Mouse (Mus musculus) limb, embryonic 10.5 days (tissue): ENCODE results near the gene Tmc1. TPM values are rescaled to one million over a fixed set of nuclear protein-coding genes. Genes with fewer than 3 reads are reported as not detected.

Source experiments
- DNase-seq: peaks from one replicate; pipeline ENCODE4 v3.0.0-alpha.2; 2017; ENCODE audit warnings: low spot score
- H3K27ac ChIP-seq: fragments of 300-500 bp; sonication (generic); 2 replicates; pipeline ENCODE4 v1.5.1; 2016; ENCODE audit warnings: mild to moderate bottlenecking
- H3K27me3 ChIP-seq: fragments of 300-500 bp; sonication (generic); 2 replicates; pipeline ENCODE4 v1.6.1; 2016; ENCODE audit warnings: low read depth, mild to moderate bottlenecking; ENCODE audit not compliant: poor library complexity, severe bottlenecking
- H3K36me3 ChIP-seq: fragments of 300-500 bp; sonication (generic); 2 replicates; pipeline ENCODE4 v1.6.1; 2016; ENCODE audit warnings: mild to moderate bottlenecking, moderate library complexity
- H3K4me1 ChIP-seq: fragments of 300-500 bp; sonication (generic); 2 replicates; pipeline ENCODE4 v1.6.1; 2016
- H3K4me3 ChIP-seq: fragments of 300-500 bp; sonication (generic); 2 replicates; pipeline ENCODE4 v1.5.1; 2016; ENCODE audit warnings: mild to moderate bottlenecking, moderate library complexity
- H3K9me3 ChIP-seq: fragments of 300-500 bp; sonication (generic); replicated peaks from 2 replicates; pipeline ENCODE4 v1.6.1; 2016; ENCODE audit warnings: mild to moderate bottlenecking
- WGBS: fragments of 180-500 bp; shearing (Covaris S2); methylation state at CpG from one replicate; pipeline ENCODE4 v1.1.7; 2016; 5-methylcytosine and 5-hydroxymethylcytosine counted together
- polyA plus RNA-seq: library from polyadenylated mRNA; unstranded; fragments of >200 nt; fragmentation: Nextera tagmentation; extraction: Ambion mirVana; gene quantifications from 2 replicates; pipeline ENCODE4 v1.2.1, GENCODE M21; 2016

Tmc1 gene
- polyA plus RNA-seq, 1 experiment from 2014 or later = not detected

DNA sequence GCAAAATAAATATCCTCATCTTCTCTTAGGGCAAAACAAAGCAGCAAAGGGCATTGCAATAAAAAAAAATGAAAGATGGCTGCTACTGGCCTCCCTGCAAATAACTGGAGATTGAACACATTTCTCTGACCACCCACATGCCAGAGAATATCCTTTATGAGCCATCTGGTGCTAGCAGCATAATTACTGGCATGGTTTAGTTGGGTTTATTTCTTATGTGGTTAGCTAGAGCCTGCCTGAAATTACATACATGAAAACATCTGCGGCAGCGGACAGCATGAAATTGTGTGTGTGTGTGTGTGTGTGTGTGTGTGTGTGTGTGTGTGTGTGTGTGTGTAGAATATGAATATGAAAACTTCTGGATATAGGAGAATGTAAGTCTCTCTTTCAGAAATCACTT, 161.2 kb downstream of the Tmc1 start:
- Histone ChIP-seq H3K36me3 (no peaks in the 10 kb centered on the region), H3K9me3 (no peaks in the 10 kb centered on the region), H3K27me3 (no peaks in the 10 kb centered on the region), H3K4me3 (no peak overlapping the region), H3K4me1 (no peaks in the 10 kb centered on the region), H3K27ac (no peak overlapping the region)
- 98% methylated on average over 2 of the region's 2 CpGs for WGBS
- no peak for DNase-seq

DNA sequence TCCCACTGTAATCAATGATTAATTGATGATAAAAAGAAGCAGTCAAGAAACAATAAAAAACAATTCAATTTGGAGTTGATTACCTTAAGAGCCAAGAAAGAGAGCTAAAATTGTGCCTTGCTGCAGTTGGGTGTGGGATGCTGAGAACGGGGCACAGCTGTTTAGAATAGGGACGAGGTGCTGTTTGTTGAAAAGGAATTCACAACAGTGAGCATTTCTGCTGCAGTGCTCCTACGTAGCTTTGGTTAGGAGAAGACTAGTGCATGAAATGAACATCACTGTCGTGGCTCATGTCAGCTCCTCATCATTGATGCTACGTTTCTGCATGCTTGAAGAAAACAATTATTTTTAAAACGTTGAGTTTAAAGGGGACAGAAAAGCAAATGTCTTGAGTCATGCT, 166.7 kb downstream of the Tmc1 start:
- DNase-seq = no peak

DNA sequence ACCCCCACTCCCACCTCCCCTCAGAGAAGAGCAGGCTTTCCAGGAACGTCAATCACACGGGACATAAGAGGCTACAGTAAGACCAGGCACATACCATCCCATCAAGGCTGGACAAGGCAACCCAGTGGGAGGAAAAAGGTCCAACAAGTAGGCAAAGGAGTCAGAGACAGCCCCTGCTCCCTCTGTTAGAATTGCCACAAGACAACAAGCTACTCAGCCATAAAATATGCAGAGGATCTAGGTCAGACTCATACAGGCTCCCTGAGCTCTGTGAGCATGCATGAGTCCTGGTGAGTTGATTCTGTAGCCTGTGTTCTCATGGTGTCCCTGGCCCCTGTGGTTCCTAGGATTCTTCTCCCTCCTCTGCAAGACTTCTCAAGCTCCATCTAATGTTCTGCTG, 178.3 kb downstream of the Tmc1 start:
- Histone ChIP-seq H3K4me3 (no peak overlapping the region), H3K36me3 (no peaks in the 10 kb centered on the region), H3K27ac (no peak overlapping the region), H3K9me3 (no peaks in the 10 kb centered on the region), H3K4me1 (no peaks in the 10 kb centered on the region), H3K27me3 (no peaks in the 10 kb centered on the region)
- no peak for DNase-seq
- 75% methylated on average over 2 of the region's 2 CpGs for WGBS

More for the DNA sequence above, 166.7 kb downstream of the Tmc1 start:
- Histone ChIP-seq H3K27ac (no peak overlapping the region), H3K36me3 (no peaks in the 10 kb centered on the region), H3K9me3 (no peaks in the 10 kb centered on the region), H3K4me3 (no peak overlapping the region), H3K27me3 (no peaks in the 10 kb centered on the region), H3K4me1 (no peaks in the 10 kb centered on the region)
- WGBS = 82% methylated on average over 6 of the region's 6 CpGs

DNA sequence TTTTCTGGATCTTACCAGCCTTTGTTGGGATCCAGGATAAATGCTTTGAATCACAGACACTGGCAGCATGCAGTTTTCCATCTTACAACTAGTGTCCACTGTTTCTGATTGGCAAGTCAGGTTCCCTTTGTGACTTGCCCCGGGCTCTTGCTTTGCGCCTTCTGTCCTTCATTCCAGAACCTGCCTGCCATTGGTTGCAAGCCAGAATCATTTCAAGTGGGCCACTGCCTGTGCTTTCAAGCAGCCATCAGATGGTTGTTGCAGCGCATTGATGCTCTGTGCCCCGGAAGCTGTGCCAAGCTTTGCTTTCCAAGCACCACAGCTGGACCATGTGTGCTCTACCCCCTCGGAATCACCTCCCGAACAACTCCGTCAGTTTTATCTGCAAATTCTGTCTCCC, 180.1 kb downstream of the Tmc1 start:
- WGBS = 94% methylated on average over 7 of the region's 7 CpGs
- H3K4me1 ChIP-seq = no peaks in the 10 kb centered on the region
- DNase-seq = no peak
- no peak overlapping the region for H3K27ac ChIP-seq
- H3K36me3 ChIP-seq = no peaks in the 10 kb centered on the region
- H3K4me3 ChIP-seq = no peak overlapping the region
- no peaks in the 10 kb centered on the region for H3K27me3 ChIP-seq
- H3K9me3 ChIP-seq = no peaks in the 10 kb centered on the region

DNA sequence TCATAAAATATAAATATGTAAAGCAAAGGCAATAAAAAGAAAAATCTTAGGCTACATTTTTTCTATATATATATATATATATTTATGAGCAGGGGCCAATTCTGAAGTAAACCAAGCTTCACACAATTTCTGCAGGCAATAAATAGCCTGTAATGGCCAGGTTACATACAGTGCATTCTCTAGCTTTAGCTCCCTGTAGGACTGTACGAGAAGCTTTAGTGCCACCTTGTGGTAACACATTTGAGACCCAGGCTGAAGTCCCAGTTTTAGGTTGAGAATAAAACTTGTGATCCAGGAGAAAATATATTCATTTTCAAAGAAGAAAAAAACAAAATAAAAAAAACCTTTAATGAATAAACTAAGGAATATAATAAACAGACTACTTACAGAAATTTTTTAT, 189.8 kb downstream of the Tmc1 start:
- Histone ChIP-seq H3K4me3 (no peak overlapping the region), H3K27me3 (no peaks in the 10 kb centered on the region), H3K27ac (no peak overlapping the region), H3K4me1 (no peaks in the 10 kb centered on the region), H3K36me3 (no peaks in the 10 kb centered on the region), H3K9me3 (no peaks in the 10 kb centered on the region)
- no peak for DNase-seq
- 32% methylated on average over 1 of the region's 1 CpGs for WGBS

DNA sequence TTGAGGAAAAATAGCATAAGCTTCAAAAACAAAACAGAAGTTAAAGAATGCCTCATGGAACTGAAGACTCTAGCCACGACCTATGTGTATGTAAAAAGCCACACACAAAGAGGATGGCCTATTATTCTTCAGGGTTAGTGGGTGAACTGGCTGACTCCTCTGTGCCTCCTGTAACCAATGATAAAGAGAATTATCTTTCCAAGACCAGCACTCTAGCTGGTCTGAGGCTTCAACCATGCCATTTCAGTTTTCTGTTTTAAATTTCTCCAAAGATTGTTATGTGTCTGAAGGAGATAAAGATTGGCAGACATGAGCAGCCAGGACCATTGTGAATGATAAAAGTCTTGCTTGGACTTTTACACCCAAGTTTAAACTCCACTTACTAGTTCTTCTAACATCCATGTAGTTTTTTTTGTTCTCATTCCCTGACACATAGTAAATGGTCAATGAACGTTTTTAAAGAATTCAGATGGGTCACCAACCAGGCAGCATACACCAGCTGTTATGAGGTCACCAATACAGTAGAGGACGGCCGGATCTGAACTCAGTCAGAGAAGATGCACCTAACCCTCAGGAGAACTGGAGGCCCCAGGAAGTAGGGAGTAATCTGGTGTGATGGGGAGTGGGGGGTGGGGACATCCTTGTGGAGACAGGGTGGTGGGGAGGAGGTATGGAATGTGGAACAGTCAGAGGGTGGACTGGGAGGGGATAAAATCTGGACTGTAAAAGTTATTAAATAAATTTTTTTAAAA, 192.2 kb downstream of the Tmc1 start:
- H3K9me3 ChIP-seq = no peaks in the 10 kb centered on the region
- no peak for DNase-seq
- WGBS = 77% methylated on average over 4 of the region's 4 CpGs
- no peaks in the 10 kb centered on the region for H3K27me3 ChIP-seq
- H3K4me1 ChIP-seq = no peaks in the 10 kb centered on the region
- no peak overlapping the region for H3K4me3 ChIP-seq
- no peak overlapping the region for H3K27ac ChIP-seq
- no peaks in the 10 kb centered on the region for H3K36me3 ChIP-seq

DNA sequence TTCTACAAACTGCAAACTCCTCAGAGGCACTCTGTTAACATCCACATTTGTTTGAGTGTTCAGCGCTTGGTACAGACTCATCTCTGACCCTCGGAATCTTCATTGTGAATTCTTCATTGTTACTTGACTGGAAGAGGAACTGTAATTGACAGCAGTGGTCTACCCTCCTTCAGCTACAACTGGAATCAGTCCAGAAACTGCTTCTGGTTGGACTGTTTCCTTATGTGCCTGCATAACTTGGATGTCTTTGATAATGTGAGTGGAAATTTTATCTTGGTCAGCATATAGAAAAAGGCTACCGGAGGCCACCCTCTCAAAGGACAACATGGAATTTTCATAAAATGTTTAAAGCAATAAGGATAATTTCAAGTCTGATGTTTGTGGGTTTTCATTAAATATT, 192.9 kb downstream of the Tmc1 start:
- no peak overlapping the region for H3K4me3 ChIP-seq
- no peaks in the 10 kb centered on the region for H3K27me3 ChIP-seq
- no peak overlapping the region for H3K27ac ChIP-seq
- H3K36me3 ChIP-seq = no peaks in the 10 kb centered on the region
- H3K4me1 ChIP-seq = no peaks in the 10 kb centered on the region
- 94% methylated on average over 3 of the region's 3 CpGs for WGBS
- no peak for DNase-seq
- H3K9me3 ChIP-seq = no peaks in the 10 kb centered on the region

DNA sequence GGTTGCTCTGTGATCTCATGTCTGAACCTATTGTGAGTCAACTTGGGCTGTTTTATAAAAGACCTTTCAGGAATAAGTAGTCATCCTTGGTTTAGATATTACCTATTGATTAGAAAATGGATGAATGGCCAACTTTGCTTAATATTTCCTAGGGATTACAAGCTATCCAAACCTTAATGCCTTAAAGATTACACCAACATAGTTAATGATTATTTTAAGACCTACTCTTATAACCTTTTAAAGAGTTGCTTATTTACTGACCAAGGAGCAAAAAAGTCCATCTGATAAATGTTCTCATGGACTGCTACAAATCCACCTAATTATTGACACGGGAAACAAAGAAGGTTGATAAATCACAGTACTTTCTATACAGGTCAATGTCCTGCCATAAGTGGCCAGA, 209.4 kb downstream of the Tmc1 start:
- H3K27me3 ChIP-seq = no peaks in the 10 kb centered on the region
- no peak overlapping the region for H3K27ac ChIP-seq
- H3K4me1 ChIP-seq = no peaks in the 10 kb centered on the region
- 92% methylated on average over 1 of the region's 1 CpGs for WGBS
- DNase-seq = no peak
- no peaks in the 10 kb centered on the region for H3K36me3 ChIP-seq
- H3K9me3 ChIP-seq = no peaks in the 10 kb centered on the region
- H3K4me3 ChIP-seq = no peak overlapping the region

Other genes starting within 250 kb of the Tmc1 start
- 0.55 and 1.2 TPM in 2 replicates for gene Aldh1a7, start 226.6 kb downstream of the Tmc1 start, polyA plus RNA-seq